Mouse (Mus musculus): ENCODE data around the gene Prr5. TPM values are rescaled to one million over a fixed set of nuclear protein-coding genes. Genes with fewer than 3 reads are reported as not detected.

Prr5 gene
- polyA plus RNA-seq, 1 experiment from 2014 or later: 11.4 TPM

- ATAC-seq (replicated peaks; ENCODE audit: insufficient number of reproducible peaks, low FRiP score, low TSS enrichment, low read depth): no peak
- 89% methylated on average over 7 of the region's 7 CpGs for WGBS
- no peak overlapping the region for H3K27ac ChIP-seq (replicated peaks; ENCODE audit: low read depth, low read length)
Observed at GRCm38 (mm10) chr15:84738246-84738645, 68.8 kb downstream of the Prr5 start.

GRCm38 (mm10) chr15:84741573-84741972, 72.2 kb downstream of the Prr5 start:
- DNase-seq (ENCODE audit: low spot score): no peak
- Histone ChIP-seq H3K4me2 (ENCODE audit: low read depth, low read length) (no peak overlapping the region), H3K27me3 (ENCODE audit: control insufficient read depth, insufficient read depth, low read length) (no peaks in the 10 kb centered on the region), H3K9ac (replicated peaks; ENCODE audit: low read length) (no peak overlapping the region; the same call in 1 of the 2 replicates), H3K36me3 (replicated peaks; ENCODE audit: control insufficient read depth, insufficient read depth, low read depth, low read length) (no peaks in the 10 kb centered on the region), H3K4me3 (ENCODE audit: low read depth, low read length) (no peak overlapping the region), H3K9me3 (replicated peaks; ENCODE audit: control insufficient read depth, low read length) (no peaks in the 10 kb centered on the region), H3K27ac (replicated peaks; ENCODE audit: low read depth, low read length) (no peak overlapping the region), H3K4me1 (ENCODE audit: control insufficient read depth, insufficient read depth, low read length) (no peaks in the 10 kb centered on the region)
- WGBS: 82% methylated on average over 3 of the region's 3 CpGs
- no peak for ATAC-seq (replicated peaks; ENCODE audit: insufficient number of reproducible peaks, low FRiP score, low TSS enrichment, low read depth)

More at GRCm38 (mm10) chr15:84738246-84738645, 68.8 kb downstream of the Prr5 start:
- H3K4me2 ChIP-seq (ENCODE audit: low read depth, low read length): no peak overlapping the region
- no peaks in the 10 kb centered on the region for H3K27me3 ChIP-seq (ENCODE audit: control insufficient read depth, insufficient read depth, low read length)
- no peaks in the 10 kb centered on the region for H3K4me1 ChIP-seq (ENCODE audit: control insufficient read depth, insufficient read depth, low read length)
- no peak overlapping the region for H3K4me3 ChIP-seq (ENCODE audit: low read depth, low read length)
- no peaks in the 10 kb centered on the region for H3K9me3 ChIP-seq (replicated peaks; ENCODE audit: control insufficient read depth, low read length)
- H3K9ac ChIP-seq (replicated peaks; ENCODE audit: low read length): no peak overlapping the region
- H3K36me3 ChIP-seq (replicated peaks; ENCODE audit: control insufficient read depth, insufficient read depth, low read depth, low read length): no peaks in the 10 kb centered on the region
- peak; percentile 20 for DNase-seq (ENCODE audit: low spot score)

GRCm38 (mm10) chr15:84743347-84743746, 73.9 kb downstream of the Prr5 start:
- DNase-seq (ENCODE audit: low spot score) (no peak), ATAC-seq (replicated peaks; ENCODE audit: insufficient number of reproducible peaks, low FRiP score, low TSS enrichment, low read depth) (no peak)
- no peak overlapping the region for H3K27ac ChIP-seq (replicated peaks; ENCODE audit: low read depth, low read length)
- H3K36me3 ChIP-seq (replicated peaks; ENCODE audit: control insufficient read depth, insufficient read depth, low read depth, low read length): no peaks in the 10 kb centered on the region
- no peaks in the 10 kb centered on the region for H3K4me1 ChIP-seq (ENCODE audit: control insufficient read depth, insufficient read depth, low read length)
- no peak overlapping the region for H3K4me3 ChIP-seq (ENCODE audit: low read depth, low read length)
- 14% methylated on average over 3 of the region's 3 CpGs for WGBS
- no peak overlapping the region for H3K4me2 ChIP-seq (ENCODE audit: low read depth, low read length)
- H3K27me3 ChIP-seq (ENCODE audit: control insufficient read depth, insufficient read depth, low read length): no peaks in the 10 kb centered on the region
- H3K9me3 ChIP-seq (replicated peaks; ENCODE audit: control insufficient read depth, low read length): no peaks in the 10 kb centered on the region
- H3K9ac ChIP-seq (replicated peaks; ENCODE audit: low read length): no peak overlapping the region

GRCm38 (mm10) chr15:84744308-84744707, 74.9 kb downstream of the Prr5 start:
- Histone ChIP-seq H3K27ac (replicated peaks; ENCODE audit: low read depth, low read length) (no peak overlapping the region), H3K9me3 (replicated peaks; ENCODE audit: control insufficient read depth, low read length) (no peaks in the 10 kb centered on the region), H3K4me3 (ENCODE audit: low read depth, low read length) (no peak overlapping the region), H3K36me3 (replicated peaks; ENCODE audit: control insufficient read depth, insufficient read depth, low read depth, low read length) (no peaks in the 10 kb centered on the region), H3K4me2 (ENCODE audit: low read depth, low read length) (no peak overlapping the region), H3K27me3 (ENCODE audit: control insufficient read depth, insufficient read depth, low read length) (no peaks in the 10 kb centered on the region), H3K9ac (replicated peaks; ENCODE audit: low read length) (no peak overlapping the region), H3K4me1 (ENCODE audit: control insufficient read depth, insufficient read depth, low read length) (no peaks in the 10 kb centered on the region)
- ATAC-seq (replicated peaks; ENCODE audit: insufficient number of reproducible peaks, low FRiP score, low TSS enrichment, low read depth) (no peak), DNase-seq (ENCODE audit: low spot score) (no peak)
- WGBS: 13% methylated on average over 2 of the region's 2 CpGs

- no peaks in the 10 kb centered on the region for H3K36me3 ChIP-seq (replicated peaks; ENCODE audit: control insufficient read depth, insufficient read depth, low read depth, low read length)
- 89% methylated on average over 4 of the region's 4 CpGs for WGBS
- no peaks in the 10 kb centered on the region for H3K27me3 ChIP-seq (ENCODE audit: control insufficient read depth, insufficient read depth, low read length)
- H3K4me3 ChIP-seq (ENCODE audit: low read depth, low read length): no peak overlapping the region
- ATAC-seq (replicated peaks; ENCODE audit: insufficient number of reproducible peaks, low FRiP score, low TSS enrichment, low read depth) (no peak), DNase-seq (ENCODE audit: low spot score) (no peak)
- no peak overlapping the region for H3K27ac ChIP-seq (replicated peaks; ENCODE audit: low read depth, low read length)
- no peak overlapping the region for H3K9ac ChIP-seq (replicated peaks; ENCODE audit: low read length)
- no peaks in the 10 kb centered on the region for H3K9me3 ChIP-seq (replicated peaks; ENCODE audit: control insufficient read depth, low read length)
- H3K4me2 ChIP-seq (ENCODE audit: low read depth, low read length): no peak overlapping the region
- H3K4me1 ChIP-seq (ENCODE audit: control insufficient read depth, insufficient read depth, low read length): no peaks in the 10 kb centered on the region
Observed at GRCm38 (mm10) chr15:84745831-84746230, 76.4 kb downstream of the Prr5 start.

Other genes with a start within 250 kb of the Prr5 start
- gene Shisal1, start 222.5 kb upstream of the Prr5 start, polyA plus RNA-seq (2014; fragmentation: Nextera tagmentation; extraction: Ambion mirVana): 2.6 and 2.9 TPM in 2 replicates
- gene Rtl6, start 111.8 kb upstream of the Prr5 start, polyA plus RNA-seq (2014; fragmentation: Nextera tagmentation; extraction: Ambion mirVana): 12.7 and 16.1 TPM in 2 replicates
- 2.8 and 4.2 TPM in 2 replicates for gene Arhgap8, start 50.4 kb downstream of the Prr5 start, polyA plus RNA-seq (2014; fragmentation: Nextera tagmentation; extraction: Ambion mirVana)
- gene Phf21b, start 186.4 kb downstream of the Prr5 start, polyA plus RNA-seq (2014; fragmentation: Nextera tagmentation; extraction: Ambion mirVana): 4.4 and 4.8 TPM in 2 replicates

Measured in embryonic facial prominence, embryonic 11.5 days (tissue).